Mouse (Mus musculus): ENCODE measurements around the gene Ak4. TPM values are rescaled to one million over a fixed set of nuclear protein-coding genes. Genes with fewer than 3 reads are reported as not detected.

Gene Ak4
- polyA plus RNA-seq, 1 experiment, result 0.32 TPM

DNA sequence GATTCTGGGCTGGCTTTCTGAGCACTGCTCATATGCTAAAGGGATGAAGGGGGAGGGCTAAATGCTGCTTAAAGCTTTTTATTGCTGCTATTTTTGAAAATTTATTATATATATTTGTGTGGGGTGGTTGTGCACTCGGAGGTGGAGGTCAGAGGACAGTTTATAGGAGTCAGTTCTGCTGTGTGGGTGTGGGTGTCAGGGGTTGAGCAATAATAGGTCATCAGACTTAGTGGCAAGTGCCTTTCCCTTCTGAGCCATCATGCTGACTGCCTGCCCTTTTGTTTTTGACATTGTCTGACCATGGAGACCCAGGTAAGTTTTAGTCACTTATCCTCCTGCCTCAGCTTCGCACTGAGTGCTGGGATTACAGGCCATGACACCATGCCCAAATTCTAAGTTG is 10.0 kb downstream of the Ak4 start:
- DNase-seq (ENCODE audit: low read depth in 1 of 2, low spot score in 2 of 2), result no peak
- WGBS, result 86% methylated on average over 2 of the region's 2 CpGs
- Histone ChIP-seq H3K36me3 (ENCODE audit: control insufficient read depth, insufficient read depth, low read length) (no peaks in the 10 kb centered on the region), H3K4me1 (ENCODE audit: control insufficient read depth, insufficient read depth, insufficient read length) (no peaks in the 10 kb centered on the region), H3K27ac (ENCODE audit: insufficient read depth, low read length) (no peak overlapping the region), H3K4me3 (ENCODE audit: extremely low read depth, insufficient read depth, insufficient read length) (no peak overlapping the region), H3K27me3 (ENCODE audit: control insufficient read depth, insufficient read depth, low read length) (no peaks in the 10 kb centered on the region)
- no peak for TF ChIP-seq POLR2A (IDR thresholded peaks at IDR 0.05; ENCODE audit: low read depth, low read length)
- TF ChIP-seq CTCF (IDR thresholded peaks at IDR 0.05; ENCODE audit: extremely low read depth, insufficient read depth, insufficient read length, insufficient replicate concordance), result no peak

DNA sequence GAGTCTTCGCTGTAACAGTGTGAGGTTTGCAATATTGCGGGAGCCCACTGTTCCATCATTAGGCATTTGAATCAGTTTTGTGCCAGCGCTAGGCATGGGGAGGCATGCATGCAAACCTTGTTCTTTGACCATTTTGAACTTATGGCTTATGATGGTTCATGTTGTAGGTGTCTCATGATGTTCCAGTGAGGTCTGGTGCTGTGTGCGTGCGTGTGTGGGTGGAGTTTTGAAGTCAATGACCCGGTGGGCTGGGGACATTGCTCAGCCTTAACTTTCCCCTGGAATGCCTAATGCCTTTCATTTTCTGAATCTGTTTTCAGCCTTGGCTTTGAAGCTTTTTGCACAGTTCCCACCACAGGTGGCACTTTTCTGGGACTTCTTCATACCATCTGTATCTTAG is 10.9 kb downstream of the Ak4 start:
- WGBS, result 93% methylated on average over 6 of the region's 6 CpGs
- no peak overlapping the region for H3K27ac ChIP-seq (ENCODE audit: insufficient read depth, low read length)
- no peaks in the 10 kb centered on the region for H3K27me3 ChIP-seq (ENCODE audit: control insufficient read depth, insufficient read depth, low read length)
- H3K36me3 ChIP-seq (ENCODE audit: control insufficient read depth, insufficient read depth, low read length), result no peaks in the 10 kb centered on the region
- DNase-seq (ENCODE audit: low read depth in 1 of 2, low spot score in 2 of 2), result no peak
- no peak for TF ChIP-seq POLR2A (IDR thresholded peaks at IDR 0.05; ENCODE audit: low read depth, low read length)
- TF ChIP-seq CTCF (IDR thresholded peaks at IDR 0.05; ENCODE audit: extremely low read depth, insufficient read depth, insufficient read length, insufficient replicate concordance), result no peak
- no peaks in the 10 kb centered on the region for H3K4me1 ChIP-seq (ENCODE audit: control insufficient read depth, insufficient read depth, insufficient read length)
- no peak overlapping the region for H3K4me3 ChIP-seq (ENCODE audit: extremely low read depth, insufficient read depth, insufficient read length)

DNA sequence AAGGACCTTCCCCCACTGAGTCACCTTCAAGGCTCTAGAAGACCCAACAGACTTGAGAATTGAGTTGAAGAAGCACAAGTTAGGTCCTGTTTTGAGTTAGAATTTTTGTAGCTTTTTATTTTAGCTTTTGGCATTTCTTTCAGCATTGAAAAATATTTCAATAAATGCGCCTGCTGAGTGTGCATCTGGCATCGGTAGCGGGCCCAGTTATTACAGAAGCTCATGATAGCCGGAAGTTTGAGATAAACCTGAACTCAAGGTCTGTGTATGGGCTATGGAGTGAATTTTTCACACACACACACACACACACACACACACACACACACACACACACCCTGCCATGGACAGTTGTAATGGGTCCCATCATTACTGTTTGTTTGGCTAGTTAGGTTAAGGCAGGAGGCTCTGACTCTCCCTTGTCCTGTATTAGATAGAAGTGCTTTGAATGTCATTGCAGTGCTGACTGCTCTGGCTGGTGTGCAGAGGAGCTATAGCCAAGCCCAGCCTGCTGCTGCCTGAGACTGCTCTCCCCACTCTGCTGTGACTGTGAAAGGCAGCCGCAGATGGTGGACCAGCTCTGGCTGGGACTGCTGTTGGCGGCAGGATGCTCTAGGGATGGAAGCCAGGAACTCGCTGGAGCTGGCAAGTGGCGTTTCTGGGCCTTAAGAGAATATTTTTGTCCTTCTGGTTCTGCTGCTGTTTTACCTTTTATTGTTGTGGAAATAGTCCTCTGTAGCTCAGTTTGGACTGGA is 17.9 kb downstream of the Ak4 start:
- Histone ChIP-seq H3K4me3 (ENCODE audit: extremely low read depth, insufficient read depth, insufficient read length) (no peak overlapping the region), H3K27me3 (ENCODE audit: control insufficient read depth, insufficient read depth, low read length) (no peaks in the 10 kb centered on the region), H3K36me3 (ENCODE audit: control insufficient read depth, insufficient read depth, low read length) (no peaks in the 10 kb centered on the region), H3K4me1 (ENCODE audit: control insufficient read depth, insufficient read depth, insufficient read length) (no peaks in the 10 kb centered on the region), H3K27ac (ENCODE audit: insufficient read depth, low read length) (no peak overlapping the region)
- TF ChIP-seq POLR2A (IDR thresholded peaks at IDR 0.05; ENCODE audit: low read depth, low read length), result no peak
- TF ChIP-seq CTCF (IDR thresholded peaks at IDR 0.05; ENCODE audit: extremely low read depth, insufficient read depth, insufficient read length, insufficient replicate concordance), result no peak
- 91% methylated on average over 8 of the region's 8 CpGs for whole genome bisulfite sequencing
- no peak for DNase-seq (ENCODE audit: low read depth in 1 of 2, low spot score in 2 of 2)

DNA sequence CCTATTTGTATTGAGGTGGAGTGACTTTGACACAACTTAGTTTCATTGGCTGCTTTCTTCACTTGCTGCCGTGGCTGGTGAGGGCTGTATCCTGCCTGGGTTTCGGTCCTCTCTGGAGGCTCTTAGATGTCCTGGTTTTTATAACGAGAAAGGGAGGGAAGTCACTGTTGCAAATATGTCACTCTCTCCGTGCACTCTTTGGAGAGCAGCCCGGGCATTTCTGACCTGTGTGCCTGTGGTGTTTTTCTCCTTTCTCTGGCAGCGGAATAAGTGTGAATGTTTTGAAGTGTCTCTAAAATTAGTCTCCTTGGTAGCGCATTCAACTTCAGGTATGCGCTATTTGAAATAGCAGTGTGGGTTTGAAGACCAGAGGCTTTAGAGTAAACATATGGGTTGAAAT is 19.2 kb downstream of the Ak4 start:
- no peak for DNase-seq (ENCODE audit: low read depth in 1 of 2, low spot score in 2 of 2)
- no peaks in the 10 kb centered on the region for H3K36me3 ChIP-seq (ENCODE audit: control insufficient read depth, insufficient read depth, low read length)
- no peaks in the 10 kb centered on the region for H3K27me3 ChIP-seq (ENCODE audit: control insufficient read depth, insufficient read depth, low read length)
- 53% methylated on average over 8 of the region's 8 CpGs for WGBS
- H3K27ac ChIP-seq (ENCODE audit: insufficient read depth, low read length), result no peak overlapping the region
- H3K4me1 ChIP-seq (ENCODE audit: control insufficient read depth, insufficient read depth, insufficient read length), result no peaks in the 10 kb centered on the region
- TF ChIP-seq CTCF (IDR thresholded peaks at IDR 0.05; ENCODE audit: extremely low read depth, insufficient read depth, insufficient read length, insufficient replicate concordance) (no peak), POLR2A (IDR thresholded peaks at IDR 0.05; ENCODE audit: low read depth, low read length) (no peak)
- no peak overlapping the region for H3K4me3 ChIP-seq (ENCODE audit: extremely low read depth, insufficient read depth, insufficient read length)

DNA sequence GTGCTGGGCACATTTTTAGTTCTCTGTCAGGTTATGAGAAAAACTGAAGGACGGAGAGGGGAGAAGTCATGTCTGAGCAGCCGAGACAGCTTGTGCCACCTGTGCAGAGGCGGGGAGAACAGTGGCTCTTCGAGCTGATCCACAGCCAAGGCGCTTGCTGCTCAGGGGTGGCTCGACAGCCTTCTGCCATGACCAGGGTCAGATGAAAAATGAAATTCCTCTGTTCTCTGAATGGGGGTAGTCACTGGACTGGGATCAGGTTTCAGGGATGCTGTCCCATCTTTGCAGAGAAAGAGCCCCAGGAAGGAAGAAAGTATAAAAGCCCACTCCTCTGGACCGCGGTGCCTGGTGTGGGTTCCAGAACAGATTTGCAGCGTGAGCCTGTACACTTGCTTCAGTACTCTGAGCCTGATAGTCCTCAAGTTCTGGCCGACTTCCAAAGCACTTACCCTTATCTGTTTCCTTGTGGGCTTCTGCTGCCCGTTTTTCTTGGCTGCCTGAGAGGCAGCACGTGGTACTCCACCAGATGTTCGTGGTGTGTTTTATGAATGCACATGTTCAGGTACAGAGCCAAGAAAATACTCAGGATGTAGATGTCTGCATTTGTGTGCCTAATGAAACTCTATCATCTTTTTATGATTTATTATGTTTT is 20.8 kb downstream of the Ak4 start:
- H3K4me1 ChIP-seq (ENCODE audit: control insufficient read depth, insufficient read depth, insufficient read length), result no peaks in the 10 kb centered on the region
- TF ChIP-seq POLR2A (IDR thresholded peaks at IDR 0.05; ENCODE audit: low read depth, low read length) (no peak), CTCF (IDR thresholded peaks at IDR 0.05; ENCODE audit: extremely low read depth, insufficient read depth, insufficient read length, insufficient replicate concordance) (no peak)
- WGBS, result 12% methylated on average over 13 of the region's 13 CpGs
- DNase-seq (ENCODE audit: low read depth in 1 of 2, low spot score in 2 of 2), result no peak
- no peak overlapping the region for H3K4me3 ChIP-seq (ENCODE audit: extremely low read depth, insufficient read depth, insufficient read length)
- H3K27ac ChIP-seq (ENCODE audit: insufficient read depth, low read length), result no peak overlapping the region
- no peaks in the 10 kb centered on the region for H3K27me3 ChIP-seq (ENCODE audit: control insufficient read depth, insufficient read depth, low read length)
- H3K36me3 ChIP-seq (ENCODE audit: control insufficient read depth, insufficient read depth, low read length), result no peaks in the 10 kb centered on the region

DNA sequence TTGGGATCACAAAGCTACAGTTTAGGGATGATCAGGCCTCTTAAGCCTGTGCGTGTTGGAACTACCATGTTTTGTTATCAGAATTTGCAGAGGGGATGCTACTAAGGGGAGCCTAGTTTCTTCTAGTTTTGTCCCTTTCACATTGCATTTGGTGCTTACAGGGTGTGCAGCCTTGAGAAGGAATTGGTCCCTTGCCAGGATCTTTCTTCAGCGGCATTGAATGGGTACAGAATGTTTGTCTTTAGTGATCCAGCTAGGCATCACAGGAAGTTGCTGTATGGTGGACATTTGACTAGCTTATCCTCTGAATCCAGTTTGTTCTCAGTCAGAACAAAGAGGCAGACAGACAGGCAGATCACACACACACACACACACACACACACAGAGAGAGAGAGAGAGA is 23.7 kb downstream of the Ak4 start:
- no peak for TF ChIP-seq POLR2A (IDR thresholded peaks at IDR 0.05; ENCODE audit: low read depth, low read length)
- TF ChIP-seq CTCF (IDR thresholded peaks at IDR 0.05; ENCODE audit: extremely low read depth, insufficient read depth, insufficient read length, insufficient replicate concordance), result no peak
- no peaks in the 10 kb centered on the region for H3K36me3 ChIP-seq (ENCODE audit: control insufficient read depth, insufficient read depth, low read length)
- H3K27ac ChIP-seq (ENCODE audit: insufficient read depth, low read length), result no peak overlapping the region
- DNase-seq (ENCODE audit: low read depth in 1 of 2, low spot score in 2 of 2), result no peak
- 94% methylated on average over 2 of the region's 2 CpGs for WGBS
- H3K4me3 ChIP-seq (ENCODE audit: extremely low read depth, insufficient read depth, insufficient read length), result no peak overlapping the region
- H3K27me3 ChIP-seq (ENCODE audit: control insufficient read depth, insufficient read depth, low read length), result no peaks in the 10 kb centered on the region
- H3K4me1 ChIP-seq (ENCODE audit: control insufficient read depth, insufficient read depth, insufficient read length), result no peaks in the 10 kb centered on the region

DNA sequence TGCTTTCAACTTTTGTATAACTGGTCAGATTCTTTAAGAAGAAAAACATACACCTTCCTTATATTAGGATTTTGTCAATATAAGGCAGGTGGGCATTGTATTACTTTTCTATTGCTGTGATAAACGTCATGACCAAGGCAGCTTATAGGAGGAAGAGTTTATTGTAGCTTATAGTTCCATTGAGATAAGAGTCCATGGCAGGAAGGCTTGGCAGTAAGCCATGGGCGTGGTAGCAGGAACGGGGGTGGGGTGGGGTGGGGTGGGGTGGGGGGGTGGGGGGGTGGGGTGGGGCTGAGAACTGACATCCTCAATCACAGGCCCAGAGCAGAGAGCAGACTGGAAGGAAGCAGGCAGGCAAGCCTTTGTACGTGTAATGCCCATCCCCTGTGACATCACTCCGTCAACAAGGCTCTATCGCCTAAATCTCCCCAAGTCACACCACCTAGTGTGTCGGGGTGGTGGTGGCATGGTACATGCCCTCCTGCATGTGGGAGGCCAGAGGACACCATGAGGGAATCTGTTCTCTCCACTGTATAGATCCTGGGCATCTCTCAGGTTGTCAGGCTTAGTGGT is 24.4 kb downstream of the Ak4 start:
- no peak for DNase-seq (ENCODE audit: low read depth in 1 of 2, low spot score in 2 of 2)
- no peaks in the 10 kb centered on the region for H3K36me3 ChIP-seq (ENCODE audit: control insufficient read depth, insufficient read depth, low read length)
- H3K27ac ChIP-seq (ENCODE audit: insufficient read depth, low read length), result no peak overlapping the region
- no peak for TF ChIP-seq POLR2A (IDR thresholded peaks at IDR 0.05; ENCODE audit: low read depth, low read length)
- TF ChIP-seq CTCF (IDR thresholded peaks at IDR 0.05; ENCODE audit: extremely low read depth, insufficient read depth, insufficient read length, insufficient replicate concordance), result no peak
- no peaks in the 10 kb centered on the region for H3K27me3 ChIP-seq (ENCODE audit: control insufficient read depth, insufficient read depth, low read length)
- no peaks in the 10 kb centered on the region for H3K4me1 ChIP-seq (ENCODE audit: control insufficient read depth, insufficient read depth, insufficient read length)
- 87% methylated on average over 7 of the region's 7 CpGs for WGBS
- no peak overlapping the region for H3K4me3 ChIP-seq (ENCODE audit: extremely low read depth, insufficient read depth, insufficient read length)

Measured in spleen, adult 2 months (tissue).